Mouse (Mus musculus): Measurements from ENCODE around the gene Patz1.

The Patz1 gene

GRCm38 (mm10) chr11:3292711-3293249, 4.1 kb downstream of the Patz1 start:
- DNase-seq = peak in 1 of 2 experiments; percentile 55

- peak in 1 of 2 experiments; percentile 27 for DNase-seq
Observed at GRCm38 (mm10) chr11:3293361-3293760, 4.7 kb downstream of the Patz1 start.

- no peak for DNase-seq
Observed at GRCm38 (mm10) chr11:3294641-3295040, 6.0 kb downstream of the Patz1 start.

- peak in 1 of 2 experiments; percentile 30 for DNase-seq
Observed at GRCm38 (mm10) chr11:3296056-3296455, 7.4 kb downstream of the Patz1 start.

GRCm38 (mm10) chr11:3297871-3298812, 9.5 kb downstream of the Patz1 start:
- DNase-seq = peak in 1 of 2 experiments; percentile 46

- DNase-seq = peak in 1 of 2 experiments; percentile 51
Observed at GRCm38 (mm10) chr11:3298813-3299185, 10.1 kb downstream of the Patz1 start.

GRCm38 (mm10) chr11:3301075-3301474, 12.4 kb downstream of the Patz1 start:
- no peak for DNase-seq

GRCm38 (mm10) chr11:3302385-3302784, 13.7 kb downstream of the Patz1 start:
- DNase-seq = no peak

- DNase-seq = no peak
Observed at GRCm38 (mm10) chr11:3302792-3303191, 14.1 kb downstream of the Patz1 start.

GRCm38 (mm10) chr11:3305821-3306220, 17.1 kb downstream of the Patz1 start:
- DNase-seq = no peak

GRCm38 (mm10) chr11:3307875-3308274, 19.2 kb downstream of the Patz1 start:
- no peak for DNase-seq

GRCm38 (mm10) chr11:3309884-3310283, 21.2 kb downstream of the Patz1 start:
- DNase-seq = peak in 1 of 2 experiments; percentile 66

- peak in 1 of 2 experiments; percentile 55 for DNase-seq
Observed at GRCm38 (mm10) chr11:3310789-3311585, 22.3 kb downstream of the Patz1 start.

- peak in 1 of 2 experiments; percentile 38 for DNase-seq
Observed at GRCm38 (mm10) chr11:3311586-3312347, 23.1 kb downstream of the Patz1 start.

GRCm38 (mm10) chr11:3313294-3313693, 24.6 kb downstream of the Patz1 start:
- peak in 1 of 2 experiments; percentile 65 for DNase-seq

GRCm38 (mm10) chr11:3314148-3314547, 25.5 kb downstream of the Patz1 start:
- peak in 1 of 2 experiments; percentile 65 for DNase-seq

GRCm38 (mm10) chr11:3318286-3318685, 29.6 kb downstream of the Patz1 start:
- no peak for DNase-seq

- peak in 1 of 2 experiments; percentile 52 for DNase-seq
Observed at GRCm38 (mm10) chr11:3328271-3328670, 39.6 kb downstream of the Patz1 start.

GRCm38 (mm10) chr11:3328806-3329775, 40.4 kb downstream of the Patz1 start:
- no peak for DNase-seq

GRCm38 (mm10) chr11:3329891-3330451, 41.3 kb downstream of the Patz1 start, which contains the start of gene Pik3ip1:
Gene Pik3ip1 (plus strand): TSS chr11:3330401.
- no peak for DNase-seq

GRCm38 (mm10) chr11:3330566-3330965, 41.9 kb downstream of the Patz1 start:
- peak; percentile 92 to 93 for DNase-seq
